Mouse (Mus musculus) limb, embryonic 14.5 days (tissue): ENCODE results near the gene Scd4. TPM values are rescaled to one million over a fixed set of nuclear protein-coding genes. Genes with fewer than 3 reads are reported as not detected.

Experiments used
- ATAC-seq: fragments of 200-750 bp; cut with Nextera tagmentation; 2 replicates; pipeline ENCODE4 v1.8.0; 2017; ENCODE audit warnings: low read depth, moderate number of reproducible peaks, moderate TSS enrichment; ENCODE audit not compliant: low FRiP score
- DNase-seq: peaks from one replicate; pipeline ENCODE4 v3.0.0-alpha.2; 2015; ENCODE audit warnings: low spot score
- H3K27ac ChIP-seq: fragments of 300-500 bp; sonication (generic); replicated peaks from 2 replicates; pipeline ENCODE4 v1.5.1; 2014; ENCODE audit warnings: low read depth, mild to moderate bottlenecking, low read length, moderate library complexity, mixed read lengths
- H3K27me3 ChIP-seq: fragments of 300-500 bp; sonication (generic); 2 replicates; pipeline ENCODE4 v1.6.1; 2014; ENCODE audit warnings: low read length, mixed read lengths; ENCODE audit not compliant: control insufficient read depth, insufficient read depth
- H3K36me3 ChIP-seq: fragments of 300-500 bp; sonication (generic); 2 replicates; pipeline ENCODE4 v1.6.1; 2014; ENCODE audit warnings: mild to moderate bottlenecking, low read length, moderate library complexity, mixed read lengths; ENCODE audit not compliant: control insufficient read depth, insufficient read depth
- H3K4me1 ChIP-seq: fragments of 300-500 bp; sonication (generic); 2 replicates; pipeline ENCODE4 v1.6.1; 2014; ENCODE audit warnings: antibody characterized with exemption, low read length, mixed read lengths; ENCODE audit not compliant: control insufficient read depth, insufficient read depth
- H3K4me2 ChIP-seq: fragments of 300-500 bp; sonication (generic); replicated peaks from 2 replicates; pipeline ENCODE4 v1.6.1; 2014; ENCODE audit warnings: low read depth, mild to moderate bottlenecking, low read length, moderate library complexity; ENCODE audit not compliant: severe bottlenecking
- H3K4me3 ChIP-seq: fragments of 300-500 bp; sonication (generic); replicated peaks from 2 replicates; pipeline ENCODE4 v1.5.1; 2014; ENCODE audit warnings: low read length
- H3K9ac ChIP-seq: fragments of 300-500 bp; sonication (generic); 2 replicates; pipeline ENCODE4 v1.6.1; 2014; ENCODE audit warnings: mild to moderate bottlenecking, low read depth, low read length, moderate library complexity; ENCODE audit not compliant: severe bottlenecking
- H3K9me3 ChIP-seq: fragments of 300-500 bp; sonication (generic); 2 replicates; pipeline ENCODE4 v1.6.1; 2016; ENCODE audit warnings: low read length; ENCODE audit not compliant: control insufficient read depth
- POLR2A ChIP-seq: fragments of 200-500 bp; IDR thresholded peaks from 2 replicates; pipeline ENCODE4 v1.8.0; 2012; ENCODE audit warnings: inconsistent platforms, mild to moderate bottlenecking, moderate library complexity, borderline replicate concordance; ENCODE audit not compliant: insufficient read depth, insufficient read length; ENCODE audit errors: extremely low read depth
- WGBS: fragments of 180-500 bp; shearing (Covaris S2); extraction: QIAGEN DNeasy Blood & Tissue Kit; methylation state at CpG from one replicate; pipeline ENCODE4 v1.1.7; 2014; 5-methylcytosine and 5-hydroxymethylcytosine counted together
- polyA plus RNA-seq, 2 experiments: library from polyadenylated mRNA; depleted of rRNA in 1 of 2; stranded (reverse) in 1 of 2; unstranded in 1 of 2; fragments of >200 nt; fragmentation: Nextera tagmentation in 1 of 2; extraction: Ambion mirVana in 1 of 2; gene quantifications; 2 replicates each; pipeline versions ENCODE4 v1.2.1 to v1.2.3; 2012 to 2014

The Scd4 gene
- polyA plus RNA-seq, 2 experiments, result 0.12 to 0.80 TPM

DNA sequence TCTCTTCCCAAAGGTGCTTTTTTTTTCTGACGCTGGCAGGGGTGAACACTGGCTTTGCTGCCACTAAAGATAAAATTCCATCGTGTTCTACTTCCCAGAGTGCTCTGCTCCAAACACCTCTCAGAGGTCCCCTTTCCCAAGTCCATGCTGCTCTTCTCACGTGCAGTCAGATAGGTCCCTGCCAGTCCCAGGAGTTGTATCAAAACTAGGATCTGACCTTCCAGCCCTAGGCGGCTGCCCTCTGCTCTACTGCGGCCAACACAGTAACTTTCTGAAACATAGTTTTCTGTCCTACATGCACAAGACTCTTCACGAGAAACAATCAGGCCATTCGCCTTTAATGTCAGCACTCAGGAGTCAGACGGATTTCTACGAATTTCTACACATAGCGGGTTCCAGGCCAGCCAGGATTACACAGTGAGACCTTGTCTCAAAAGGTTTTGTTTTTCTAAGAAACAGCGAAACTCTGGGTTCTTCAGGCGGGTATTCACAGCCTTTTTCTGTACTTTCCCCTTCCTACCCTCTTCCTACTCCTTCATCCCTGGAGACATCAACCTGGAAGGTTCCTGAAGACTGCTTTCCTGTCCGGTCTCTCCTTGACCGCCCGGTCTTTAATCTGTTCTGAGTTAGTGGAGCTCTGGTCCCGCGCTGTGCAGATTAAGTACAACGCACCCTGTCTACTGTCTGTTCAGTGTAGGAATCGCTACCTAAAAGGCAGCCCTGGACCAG, 55.0 kb downstream of the Scd4 start:
- 27% methylated on average over 19 of the region's 19 CpGs for WGBS

GRCm38 (mm10) chr19:44388475-44389428, 55.9 kb downstream of the Scd4 start:
- peak; percentile 67; the same call in 1 of the 2 replicates for TF ChIP-seq POLR2A

More for the DNA sequence above, 55.0 kb downstream of the Scd4 start:
- peak overlapping the region; percentile 62 for H3K4me2 ChIP-seq
- peaks cover 21% of the 10 kb centered on the region for H3K4me1 ChIP-seq
- no peak for DNase-seq
- TF ChIP-seq POLR2A, result no peak
- no peak for ATAC-seq
- no peaks in the 10 kb centered on the region for H3K9me3 ChIP-seq
- H3K4me3 ChIP-seq, result peak overlapping the region; percentile 52
- H3K36me3 ChIP-seq, result no peaks in the 10 kb centered on the region
- no peaks in the 10 kb centered on the region for H3K27me3 ChIP-seq
- H3K27ac ChIP-seq, result peak overlapping the region; percentile 79
- H3K9ac ChIP-seq, result peak overlapping the region; percentile 64

GRCm38 (mm10) chr19:44389507-44389906, 56.6 kb downstream of the Scd4 start:
- ATAC-seq (no peak), DNase-seq (no peak)
- Histone ChIP-seq H3K4me1 (peaks cover 21% of the 10 kb centered on the region), H3K4me2 (no peak overlapping the region; the same call in 1 of the 2 replicates), H3K36me3 (no peaks in the 10 kb centered on the region), H3K27ac (peak overlapping the region; percentile 79), H3K27me3 (no peaks in the 10 kb centered on the region), H3K9me3 (no peaks in the 10 kb centered on the region), H3K4me3 (no peak overlapping the region), H3K9ac (no peak overlapping the region)
- TF ChIP-seq POLR2A, result no peak
- WGBS, result 15% methylated on average over 1 of the region's 1 CpGs

More at GRCm38 (mm10) chr19:44388475-44389428, 55.9 kb downstream of the Scd4 start:
- Histone ChIP-seq H3K27me3 (no peaks in the 10 kb centered on the region), H3K9me3 (no peaks in the 10 kb centered on the region), H3K4me1 (peaks cover 21% of the 10 kb centered on the region), H3K4me3 (peak overlapping the region; percentile 52), H3K4me2 (peak overlapping the region; percentile 62), H3K27ac (peak overlapping the region; percentile 79), H3K36me3 (no peaks in the 10 kb centered on the region), H3K9ac (peak overlapping the region; percentile 64)
- WGBS, result 3% methylated on average over 41 of the region's 41 CpGs
- ATAC-seq, result peak; percentile 98
- DNase-seq, result peak; percentile 88

DNA sequence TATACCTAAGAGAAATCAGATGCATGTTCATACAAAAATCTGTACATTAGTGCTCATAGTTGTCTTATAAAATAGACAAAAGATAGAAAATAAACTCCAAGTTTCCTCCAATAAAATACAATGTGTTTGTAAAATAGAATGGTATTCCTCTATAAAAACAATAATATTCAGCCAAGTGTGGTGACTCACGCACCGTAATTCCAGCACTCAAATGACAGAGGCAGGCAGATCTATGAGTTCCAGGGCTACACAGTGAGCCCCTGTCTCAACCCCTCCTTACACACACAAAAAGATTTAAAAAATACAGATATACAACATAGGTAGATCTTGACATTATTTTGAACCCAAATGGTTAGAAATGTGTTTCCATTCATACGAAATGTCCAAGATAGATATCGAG, 59.0 kb downstream of the Scd4 start:
- Histone ChIP-seq H3K4me3 (no peak overlapping the region), H3K36me3 (peaks cover 5% of the 10 kb centered on the region; the same call in 1 of the 2 replicates), H3K4me2 (no peak overlapping the region), H3K4me1 (peaks cover 21% of the 10 kb centered on the region), H3K9ac (no peak overlapping the region), H3K9me3 (no peaks in the 10 kb centered on the region), H3K27me3 (no peaks in the 10 kb centered on the region), H3K27ac (no peak overlapping the region)
- no peak for TF ChIP-seq POLR2A
- DNase-seq (no peak), ATAC-seq (no peak)
- WGBS, result 90% methylated on average over 4 of the region's 4 CpGs

GRCm38 (mm10) chr19:44392339-44393009, 59.6 kb downstream of the Scd4 start:
- 85% methylated on average over 5 of the region's 5 CpGs for WGBS
- ATAC-seq, result no peak
- no peak for DNase-seq
- Histone ChIP-seq H3K4me1 (peaks cover 18% of the 10 kb centered on the region), H3K9me3 (no peaks in the 10 kb centered on the region), H3K36me3 (peaks cover 5% of the 10 kb centered on the region; the same call in 1 of the 2 replicates), H3K27me3 (no peaks in the 10 kb centered on the region), H3K4me2 (no peak overlapping the region), H3K4me3 (no peak overlapping the region), H3K27ac (no peak overlapping the region), H3K9ac (no peak overlapping the region)
- no peak for TF ChIP-seq POLR2A
